Mouse (Mus musculus): ENCODE measurements at regions not wholly inside any gene's neighbourhood (a gene's known extent, or its start where the extent isn't known, plus 50 kb on each side); places are given as distances from the start of the nearest gene placed in this dataset.

DNA sequence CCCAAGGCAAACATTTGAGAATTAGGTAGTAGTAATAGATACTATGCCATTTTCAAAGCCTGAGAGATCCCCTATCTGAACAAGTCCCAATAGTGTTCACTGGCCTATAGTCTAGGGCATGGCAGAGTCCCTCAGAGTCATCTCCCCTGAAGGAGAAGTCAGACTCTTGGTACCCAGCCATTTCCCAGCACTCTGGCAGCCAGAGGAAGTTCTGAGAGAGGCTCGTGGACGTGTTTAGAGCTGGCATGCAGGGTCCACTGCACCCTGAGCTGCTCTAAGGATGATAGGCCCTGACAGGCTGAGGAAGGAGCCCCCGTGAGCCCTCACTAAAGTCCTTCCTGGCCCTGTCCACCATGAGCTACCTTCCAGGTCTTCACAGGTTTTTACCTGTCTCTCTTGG lies 99.8 kb downstream of the 3100002H09Rik start:
- 0 out of 2 replicates have a peak, but pooled peaks cover 2% of the 10 kb centered on the region for H3K27me3 ChIP-seq (ENCODE audit: control insufficient read depth, insufficient read depth, low read length)
- H3K9me3 ChIP-seq (ENCODE audit: control insufficient read depth, low read length) = no peaks in the 10 kb centered on the region
- no peak overlapping the region for H3K9ac ChIP-seq (ENCODE audit: low read length)
- DNase-seq (ENCODE audit: low spot score) = no peak
- 87% methylated on average over 3 of the region's 3 CpGs for WGBS
- peaks cover 6% of the 10 kb centered on the region; the same call in 1 of the 2 replicates for H3K4me1 ChIP-seq (ENCODE audit: control insufficient read depth, insufficient read depth, low read length)
- H3K36me3 ChIP-seq (ENCODE audit: control insufficient read depth, insufficient read depth, low read length) = no peaks in the 10 kb centered on the region
- ATAC-seq (ENCODE audit: insufficient number of reproducible peaks, low FRiP score, low TSS enrichment, low read depth) = no peak
- H3K4me3 ChIP-seq (ENCODE audit: low read depth, low read length) = no peak overlapping the region
- no peak overlapping the region for H3K27ac ChIP-seq (replicated peaks; ENCODE audit: low read depth, low read length)
- H3K4me2 ChIP-seq (ENCODE audit: low read depth, severe bottlenecking) = no peak overlapping the region

DNA sequence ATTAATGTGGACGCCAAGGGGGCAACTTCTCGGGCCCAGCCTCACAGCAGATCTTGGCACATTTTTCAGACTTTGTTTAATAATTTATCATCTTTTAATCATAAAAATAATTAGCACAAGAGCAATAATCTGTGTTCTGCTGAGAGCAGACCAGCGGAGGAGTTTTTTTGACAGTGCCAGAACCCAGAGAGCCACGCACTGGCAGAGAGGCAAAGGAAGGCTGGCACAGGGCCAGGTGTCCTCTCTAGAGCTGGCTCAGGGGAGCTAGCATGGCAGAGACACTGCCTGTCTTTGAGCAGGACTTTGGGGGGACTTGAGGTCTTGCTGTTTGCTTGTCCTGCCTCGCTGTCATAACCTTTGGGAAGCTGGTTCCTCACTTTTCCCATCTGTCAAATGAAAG lies 100.9 kb downstream of the 3100002H09Rik start:
- Histone ChIP-seq H3K9ac (ENCODE audit: low read length) (no peak overlapping the region), H3K36me3 (ENCODE audit: control insufficient read depth, insufficient read depth, low read length) (no peaks in the 10 kb centered on the region), H3K4me2 (ENCODE audit: low read depth, severe bottlenecking) (no peak overlapping the region), H3K27ac (replicated peaks; ENCODE audit: low read depth, low read length) (no peak overlapping the region), H3K4me3 (ENCODE audit: low read depth, low read length) (no peak overlapping the region), H3K9me3 (ENCODE audit: control insufficient read depth, low read length) (no peaks in the 10 kb centered on the region), H3K27me3 (ENCODE audit: control insufficient read depth, insufficient read depth, low read length) (0 out of 2 replicates have a peak, but pooled peaks cover 2% of the 10 kb centered on the region), H3K4me1 (ENCODE audit: control insufficient read depth, insufficient read depth, low read length) (peaks cover 6% of the 10 kb centered on the region; the same call in 1 of the 2 replicates)
- no peak for ATAC-seq (ENCODE audit: insufficient number of reproducible peaks, low FRiP score, low TSS enrichment, low read depth)
- WGBS = 77% methylated on average over 5 of the region's 5 CpGs
- DNase-seq (ENCODE audit: low spot score) = no peak

DNA sequence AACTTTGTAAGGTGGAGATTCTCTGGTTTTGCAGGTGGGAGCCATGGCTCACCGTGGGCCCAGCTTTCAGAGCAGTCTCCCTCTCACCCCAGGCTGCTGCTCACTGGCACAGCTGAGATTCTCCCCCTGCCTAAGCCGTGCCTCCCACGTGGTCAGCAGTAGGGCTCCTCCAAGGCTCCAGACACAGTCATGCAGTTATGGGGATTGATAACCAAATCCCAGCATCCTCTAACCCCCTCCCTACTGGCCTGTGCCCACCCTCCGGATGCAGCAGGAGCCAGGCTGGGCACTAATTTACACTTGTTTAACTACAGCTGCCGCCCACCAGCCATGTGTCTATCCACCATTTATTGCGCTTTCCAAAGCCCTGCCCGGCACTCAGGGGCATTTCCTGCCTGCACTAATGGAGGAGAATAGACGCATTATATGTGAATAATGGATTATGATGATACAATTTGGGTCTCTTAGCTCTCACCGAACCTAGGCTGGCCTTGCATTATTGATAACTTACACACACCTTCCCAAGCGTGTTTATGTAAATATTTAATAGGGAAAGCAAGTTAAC lies 104.4 kb downstream of the 3100002H09Rik start:
- ATAC-seq (ENCODE audit: insufficient number of reproducible peaks, low FRiP score, low TSS enrichment, low read depth) (no peak), DNase-seq (ENCODE audit: low spot score) (no peak)
- Histone ChIP-seq H3K4me1 (ENCODE audit: control insufficient read depth, insufficient read depth, low read length) (peaks cover 6% of the 10 kb centered on the region; the same call in 1 of the 2 replicates), H3K4me3 (ENCODE audit: low read depth, low read length) (no peak overlapping the region), H3K27ac (replicated peaks; ENCODE audit: low read depth, low read length) (no peak overlapping the region), H3K27me3 (ENCODE audit: control insufficient read depth, insufficient read depth, low read length) (0 out of 2 replicates have a peak, but pooled peaks cover 1% of the 10 kb centered on the region), H3K9me3 (ENCODE audit: control insufficient read depth, low read length) (no peaks in the 10 kb centered on the region), H3K9ac (ENCODE audit: low read length) (no peak overlapping the region), H3K4me2 (ENCODE audit: low read depth, severe bottlenecking) (no peak overlapping the region), H3K36me3 (ENCODE audit: control insufficient read depth, insufficient read depth, low read length) (no peaks in the 10 kb centered on the region)
- WGBS = 46% methylated on average over 10 of the region's 10 CpGs

DNA sequence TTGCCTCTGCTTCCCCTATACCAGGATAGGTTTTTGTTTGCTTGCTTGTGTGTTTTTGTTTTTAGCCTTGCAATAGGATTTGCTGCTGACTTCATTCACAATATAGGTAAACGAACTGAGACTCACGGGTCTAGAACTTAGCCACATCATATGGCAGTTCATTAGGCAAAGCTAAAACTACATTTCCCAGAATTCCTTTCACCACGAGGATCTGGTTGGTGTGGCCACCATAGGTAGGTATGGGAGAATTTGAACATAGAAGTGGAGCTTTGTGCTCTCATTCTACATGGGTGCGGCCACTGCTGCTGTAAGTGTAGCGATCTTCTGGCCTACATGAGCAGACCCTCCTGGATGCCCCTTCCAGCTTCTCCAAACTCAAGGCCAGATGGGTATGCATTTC lies 108.8 kb downstream of the 3100002H09Rik start:
- WGBS = 70% methylated on average over 5 of the region's 5 CpGs
- no peak for DNase-seq (ENCODE audit: low spot score)

DNA sequence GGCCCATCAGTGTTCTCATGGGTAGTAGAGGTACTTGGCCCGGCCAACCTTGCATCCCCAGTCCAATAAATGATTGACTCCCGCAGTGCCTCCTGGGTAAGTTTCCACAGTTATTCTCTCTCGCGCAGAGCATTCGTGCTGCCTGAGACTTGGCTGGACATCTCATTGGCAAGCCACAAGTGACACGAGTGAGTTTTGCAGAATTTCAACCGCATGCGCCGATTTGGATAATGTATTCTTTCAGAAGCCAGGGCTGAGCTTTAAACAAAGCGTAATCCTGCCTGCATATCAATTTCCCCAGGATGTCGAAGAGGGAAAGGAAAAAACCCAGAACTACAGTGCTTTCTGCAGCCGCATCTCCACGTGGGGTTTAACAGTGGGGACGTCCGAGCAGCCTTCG lies 112.6 kb downstream of the 3100002H09Rik start:
- Histone ChIP-seq H3K4me2 (ENCODE audit: low read depth, severe bottlenecking) (no peak overlapping the region), H3K4me3 (ENCODE audit: low read depth, low read length) (no peak overlapping the region), H3K36me3 (ENCODE audit: control insufficient read depth, insufficient read depth, low read length) (no peaks in the 10 kb centered on the region), H3K9me3 (ENCODE audit: control insufficient read depth, low read length) (no peaks in the 10 kb centered on the region), H3K27me3 (ENCODE audit: control insufficient read depth, insufficient read depth, low read length) (peaks cover 2% of the 10 kb centered on the region; the same call in 1 of the 2 replicates), H3K9ac (ENCODE audit: low read length) (no peak overlapping the region), H3K27ac (replicated peaks; ENCODE audit: low read depth, low read length) (no peak overlapping the region), H3K4me1 (ENCODE audit: control insufficient read depth, insufficient read depth, low read length) (no peaks in the 10 kb centered on the region)
- ATAC-seq (ENCODE audit: insufficient number of reproducible peaks, low FRiP score, low TSS enrichment, low read depth) (no peak), DNase-seq (ENCODE audit: low spot score) (no peak)
- 57% methylated on average over 16 of the region's 16 CpGs for WGBS

More for the DNA sequence above, 108.8 kb downstream of the 3100002H09Rik start:
- Histone ChIP-seq H3K4me2 (ENCODE audit: low read depth, severe bottlenecking) (no peak overlapping the region), H3K4me3 (ENCODE audit: low read depth, low read length) (no peak overlapping the region), H3K27me3 (ENCODE audit: control insufficient read depth, insufficient read depth, low read length) (no peaks in the 10 kb centered on the region), H3K9me3 (ENCODE audit: control insufficient read depth, low read length) (no peaks in the 10 kb centered on the region), H3K4me1 (ENCODE audit: control insufficient read depth, insufficient read depth, low read length) (peaks cover 3% of the 10 kb centered on the region; the same call in 1 of the 2 replicates), H3K27ac (replicated peaks; ENCODE audit: low read depth, low read length) (no peak overlapping the region), H3K36me3 (ENCODE audit: control insufficient read depth, insufficient read depth, low read length) (no peaks in the 10 kb centered on the region), H3K9ac (ENCODE audit: low read length) (no peak overlapping the region)
- no peak for ATAC-seq (ENCODE audit: insufficient number of reproducible peaks, low FRiP score, low TSS enrichment, low read depth)

DNA sequence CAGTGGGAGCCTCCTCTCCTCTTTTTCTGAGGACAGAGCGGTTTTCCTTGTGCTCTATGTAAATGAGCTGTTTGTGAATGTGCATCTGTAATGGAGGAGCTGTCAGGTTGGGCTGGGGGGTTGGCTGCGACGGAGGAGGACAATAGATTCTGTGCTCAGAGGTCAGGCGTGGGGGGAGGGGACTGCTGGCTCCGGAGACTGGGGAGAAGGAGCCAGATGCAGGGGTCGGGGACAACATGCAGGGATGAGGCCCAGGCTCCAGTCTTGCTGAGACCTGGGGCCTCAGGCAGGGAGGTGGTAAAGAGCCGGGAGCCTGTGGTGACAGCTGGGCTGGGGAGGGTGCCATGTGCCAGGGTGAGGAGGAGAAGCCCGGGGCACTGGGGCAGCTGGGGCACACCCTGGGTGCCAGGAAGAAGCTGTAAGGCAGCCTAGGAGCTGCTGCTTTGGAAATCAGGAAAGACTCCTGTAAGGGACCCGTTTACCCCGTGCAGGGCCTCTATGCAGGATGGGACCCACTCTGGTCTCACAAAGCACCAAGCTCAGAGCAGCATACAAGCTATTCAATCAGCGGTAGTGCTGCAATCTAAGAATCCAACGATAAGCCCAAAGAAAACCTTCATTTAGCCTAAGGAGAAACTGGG lies 124.5 kb downstream of the 3100002H09Rik start:
- Histone ChIP-seq H3K4me2 (ENCODE audit: low read depth, severe bottlenecking) (no peak overlapping the region), H3K27ac (replicated peaks; ENCODE audit: low read depth, low read length) (no peak overlapping the region), H3K4me3 (ENCODE audit: low read depth, low read length) (no peak overlapping the region), H3K9ac (ENCODE audit: low read length) (0 out of 2 replicates have a peak overlapping the region, but pooled peaks have one; percentile 5), H3K27me3 (ENCODE audit: control insufficient read depth, insufficient read depth, low read length) (peaks cover 50% of the 10 kb centered on the region), H3K9me3 (ENCODE audit: control insufficient read depth, low read length) (no peaks in the 10 kb centered on the region; the same call in 1 of the 2 replicates), H3K36me3 (ENCODE audit: control insufficient read depth, insufficient read depth, low read length) (no peaks in the 10 kb centered on the region), H3K4me1 (ENCODE audit: control insufficient read depth, insufficient read depth, low read length) (0 out of 2 replicates have a peak, but pooled peaks cover 2% of the 10 kb centered on the region)
- no peak for ATAC-seq (ENCODE audit: insufficient number of reproducible peaks, low FRiP score, low TSS enrichment, low read depth)
- no peak for DNase-seq (ENCODE audit: low spot score)
- 9% methylated on average over 12 of the region's 12 CpGs for WGBS

DNA sequence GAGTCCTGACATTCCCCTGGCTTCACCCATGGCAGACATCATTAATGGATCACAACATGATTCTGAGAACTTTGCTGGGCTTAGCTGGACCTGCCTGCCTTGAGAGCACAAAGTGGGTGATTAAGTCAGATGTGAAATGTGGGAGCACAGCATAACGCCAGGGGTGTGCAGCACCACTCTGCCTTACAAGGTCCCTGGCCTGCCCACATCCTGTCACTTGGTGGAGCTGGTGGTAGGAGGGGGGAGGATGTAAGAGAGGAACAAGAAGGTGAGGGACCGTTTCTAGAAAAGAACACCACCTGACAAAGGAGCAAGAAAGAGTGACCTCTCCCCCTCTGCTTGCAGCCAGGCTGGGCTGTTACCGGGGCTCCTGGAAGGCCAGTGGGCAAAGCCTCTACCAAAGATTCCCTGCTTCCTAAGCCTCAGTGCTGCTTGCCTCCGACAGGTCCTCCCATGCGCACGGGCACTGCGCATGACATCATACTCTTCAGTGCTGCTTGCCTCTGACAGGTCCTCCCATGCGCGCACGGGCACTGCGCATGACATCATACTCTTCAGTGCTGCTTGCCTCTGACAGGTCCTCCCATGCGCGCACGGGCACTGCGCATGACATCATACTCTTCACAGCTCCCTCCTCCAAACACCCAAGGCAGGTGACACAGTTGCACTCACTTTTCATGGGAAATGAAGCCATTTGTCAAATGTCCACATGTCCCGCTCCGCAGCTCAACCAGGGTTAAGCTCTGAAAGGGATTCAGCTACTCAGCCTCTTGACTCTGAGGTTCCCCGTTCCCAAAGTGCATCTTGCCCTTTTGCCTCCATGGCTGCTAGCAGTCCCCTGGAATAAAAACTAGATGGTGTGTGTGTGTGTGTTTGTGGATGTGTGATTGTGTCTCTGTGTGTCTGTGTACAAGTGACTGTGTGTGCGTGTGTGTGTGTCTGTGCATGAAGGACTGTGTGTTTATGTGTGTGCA lies 125.7 kb downstream of the 3100002H09Rik start:
- DNase-seq (ENCODE audit: low spot score) (no peak), ATAC-seq (ENCODE audit: insufficient number of reproducible peaks, low FRiP score, low TSS enrichment, low read depth) (no peak)
- 0 out of 2 replicates have a peak, but pooled peaks cover 2% of the 10 kb centered on the region for H3K4me1 ChIP-seq (ENCODE audit: control insufficient read depth, insufficient read depth, low read length)
- H3K27me3 ChIP-seq (ENCODE audit: control insufficient read depth, insufficient read depth, low read length) = peaks cover 59% of the 10 kb centered on the region
- no peaks in the 10 kb centered on the region; the same call in 1 of the 2 replicates for H3K9me3 ChIP-seq (ENCODE audit: control insufficient read depth, low read length)
- H3K4me2 ChIP-seq (ENCODE audit: low read depth, severe bottlenecking) = no peak overlapping the region
- 36% methylated on average over 19 of the region's 19 CpGs for WGBS
- no peaks in the 10 kb centered on the region for H3K36me3 ChIP-seq (ENCODE audit: control insufficient read depth, insufficient read depth, low read length)
- H3K27ac ChIP-seq (replicated peaks; ENCODE audit: low read depth, low read length) = no peak overlapping the region
- no peak overlapping the region for H3K9ac ChIP-seq (ENCODE audit: low read length)
- no peak overlapping the region for H3K4me3 ChIP-seq (ENCODE audit: low read depth, low read length)

DNA sequence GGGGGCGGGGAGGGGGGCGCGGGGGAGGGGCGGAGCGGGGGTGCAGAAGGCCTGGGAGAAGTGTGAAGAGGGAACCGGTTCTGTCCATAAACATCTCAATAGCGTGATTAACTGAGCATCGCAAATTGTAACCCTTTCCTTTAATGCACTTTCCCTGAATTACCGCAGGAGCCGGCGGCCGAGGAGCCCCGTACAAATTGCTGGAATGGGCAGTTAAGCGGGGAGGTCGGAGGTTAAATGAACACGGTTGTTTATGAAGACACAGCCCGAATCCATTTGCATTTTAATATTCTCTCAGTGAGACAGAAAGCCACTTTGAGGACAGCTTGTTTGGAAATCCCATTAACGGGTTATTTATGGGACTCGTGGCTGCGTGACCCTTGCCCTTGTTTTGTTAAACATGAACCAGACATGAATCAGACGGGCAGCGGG lies 132.7 kb downstream of the 3100002H09Rik start:
- Histone ChIP-seq H3K27me3 (ENCODE audit: control insufficient read depth, insufficient read depth, low read length) (peaks cover 66% of the 10 kb centered on the region), H3K4me3 (ENCODE audit: low read depth, low read length) (no peak overlapping the region), H3K4me2 (ENCODE audit: low read depth, severe bottlenecking) (peak overlapping the region; percentile 25), H3K4me1 (ENCODE audit: control insufficient read depth, insufficient read depth, low read length) (peaks cover 12% of the 10 kb centered on the region), H3K9me3 (ENCODE audit: control insufficient read depth, low read length) (no peaks in the 10 kb centered on the region), H3K36me3 (ENCODE audit: control insufficient read depth, insufficient read depth, low read length) (no peaks in the 10 kb centered on the region), H3K27ac (replicated peaks; ENCODE audit: low read depth, low read length) (no peak overlapping the region), H3K9ac (ENCODE audit: low read length) (no peak overlapping the region)
- DNase-seq (ENCODE audit: low spot score) (peak; percentile 75), ATAC-seq (ENCODE audit: insufficient number of reproducible peaks, low FRiP score, low TSS enrichment, low read depth) (no peak)
- WGBS = 2% methylated on average over 22 of the region's 22 CpGs

Measured in limb, embryonic 11.5 days (tissue).